Mouse (Mus musculus): ENCODE results near the gene Tm6sf1.

- no peak for TF ChIP-seq SMC3 (IDR thresholded peaks at IDR 0.05; ENCODE audit: low read depth, low read length)
- TF ChIP-seq IRF4 (IDR thresholded peaks at IDR 0.05; ENCODE audit: low read depth, low read length) = no peak
- TF ChIP-seq CTCF (conservative IDR thresholded peaks at IDR 0.05 in 1 of 2, IDR thresholded peaks at IDR 0.05 in 1 of 2; ENCODE audit: low read depth in 2 of 2, low read length in 2 of 2) = no peak
- no peak for TF ChIP-seq MEF2A (IDR thresholded peaks at IDR 0.05; ENCODE audit: borderline replicate concordance, low read depth, low read length)
- TF ChIP-seq TCF12 (IDR thresholded peaks at IDR 0.05; ENCODE audit: low read depth, low read length) = no peak
- no peak for TF ChIP-seq POLR2A (IDR thresholded peaks at IDR 0.05; ENCODE audit: low read depth, low read length)
Observed at GRCm38 (mm10) chr7:81865937-81866336, 7.1 kb downstream of the Tm6sf1 start.

Measured in CH12.LX (cell line).